Mouse (Mus musculus) left cerebral cortex, adult 18-20 months (tissue): ENCODE data around the gene Pcbp4. TPM values are rescaled to one million over a fixed set of nuclear protein-coding genes. Genes with fewer than 3 reads are reported as not detected.
"Not testable (repeated sequence)": the region's sequence is repeated elsewhere in the genome, so short reads cannot be mapped to it uniquely, and the experiment has no call there.

Source experiments
- DNase-seq, 2 experiments: peaks; one replicate each; pipeline ENCODE4 v3.0.0; 2021 to 2022; ENCODE audit warnings: low spot score in 2 of 2, mixed read lengths in 1 of 2
- total RNA-seq, 2 experiments: library from RNA; stranded (reverse); gene quantifications; 2 replicates each; pipeline ENCODE4 v1.2.3; 2021

The Pcbp4 gene
- total RNA-seq, 2 experiments from 2014 or later: 207 to 212 TPM

DNA sequence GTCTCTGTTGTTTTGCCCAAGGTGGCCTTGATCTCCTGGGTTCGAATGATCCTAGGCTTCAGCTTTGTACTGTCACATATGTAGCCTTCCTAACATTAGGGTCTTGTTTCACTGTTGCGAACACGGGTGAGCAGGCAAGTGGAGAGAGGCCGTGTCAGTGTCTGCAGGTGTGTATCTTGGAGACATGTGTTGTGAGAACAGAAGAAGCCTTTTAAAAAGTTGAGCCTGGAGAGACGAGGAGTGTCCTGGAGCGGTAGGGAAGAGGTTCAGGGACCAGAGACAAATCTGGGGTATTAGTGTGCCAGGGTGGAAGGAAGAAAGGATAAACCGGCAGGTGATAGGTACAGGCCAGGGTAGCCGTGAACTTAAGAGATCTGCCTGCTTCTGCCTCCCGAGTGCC, 25.0 kb downstream of the Pcbp4 start:
- peak in 1 of 2 experiments; percentile 1 for DNase-seq

DNA sequence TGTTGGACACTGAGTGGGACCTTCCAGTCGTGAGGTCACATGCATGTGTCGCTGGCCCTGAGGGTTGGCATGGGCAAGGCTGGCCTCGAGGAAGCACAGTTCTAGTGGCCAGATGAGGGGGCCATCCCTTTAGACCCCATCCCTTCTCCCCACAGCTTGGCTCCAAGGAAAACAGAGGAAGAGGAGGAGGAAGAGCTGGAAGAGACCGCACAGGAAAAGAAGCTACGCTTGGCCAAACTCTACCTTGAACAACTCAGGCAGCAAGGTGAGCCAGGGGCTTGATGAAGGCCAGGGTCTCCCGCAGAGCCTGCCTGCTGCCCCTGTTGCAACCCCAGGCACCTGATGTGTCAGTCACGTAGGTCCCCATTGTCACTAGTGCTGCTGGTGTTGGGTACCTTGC, 27.4 kb downstream of the Pcbp4 start:
- DNase-seq: no peak

DNA sequence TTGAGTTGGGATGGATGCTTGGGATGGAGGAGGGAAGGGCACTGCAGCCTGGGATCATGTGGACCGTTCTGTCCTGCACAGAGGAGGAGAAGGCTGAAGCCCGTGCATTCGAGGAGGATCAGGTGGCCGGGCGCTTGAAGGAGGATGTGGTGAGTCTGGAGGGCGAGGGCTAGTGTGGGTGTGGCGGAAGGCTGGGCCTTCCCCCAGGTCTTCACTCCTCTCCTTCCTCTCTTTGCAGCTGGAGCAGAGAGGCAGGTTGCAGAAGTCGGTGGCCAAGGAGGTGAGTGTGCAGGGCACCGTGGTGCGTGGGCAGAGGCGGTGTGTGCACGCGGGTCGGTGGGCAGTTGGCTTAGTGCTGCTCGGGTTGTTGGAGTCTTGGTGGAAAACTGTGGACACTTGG, 28.0 kb downstream of the Pcbp4 start:
- peak in 1 of 2 experiments; percentile 0 for DNase-seq

GRCm38 (mm10) chr9:106481676-106482075, 28.6 kb downstream of the Pcbp4 start:
- no peak for DNase-seq

- DNase-seq: no peak
These were observed 29.6 kb downstream of the Pcbp4 start for GRCm38 (mm10) chr9:106482578-106483115.

- no peak for DNase-seq
These were observed 30.0 kb downstream of the Pcbp4 start for GRCm38 (mm10) chr9:106483136-106483535.

DNA sequence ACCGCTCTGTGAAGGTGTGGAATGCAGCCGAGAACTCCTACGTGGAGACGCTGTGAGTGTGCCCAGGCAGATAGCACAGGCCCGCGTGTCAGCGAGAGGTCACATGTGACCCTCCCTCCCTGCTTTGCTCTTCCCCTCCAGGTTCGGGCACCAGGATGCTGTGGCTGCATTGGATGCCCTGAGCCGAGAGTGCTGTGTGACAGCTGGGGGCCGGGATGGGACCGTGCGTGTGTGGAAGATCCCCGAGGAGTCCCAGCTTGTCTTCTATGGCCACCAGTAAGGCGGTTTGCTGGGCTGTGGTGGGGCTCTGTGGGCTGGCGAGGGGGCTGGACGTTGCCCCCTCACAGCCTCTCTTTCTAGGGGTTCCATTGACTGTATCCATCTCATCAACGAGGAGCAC, 30.5 kb downstream of the Pcbp4 start:
- DNase-seq: no peak

- DNase-seq: no peak
These were observed 32.0 kb downstream of the Pcbp4 start for GRCm38 (mm10) chr9:106485076-106485475.

GRCm38 (mm10) chr9:106487602-106488001, 34.5 kb downstream of the Pcbp4 start:
- DNase-seq: not testable (repeated sequence)

GRCm38 (mm10) chr9:106499667-106500066, 46.6 kb downstream of the Pcbp4 start, which contains the start of gene Iqcf1:
Gene Iqcf1 (plus strand): TSS chr9:106499967.
- no peak for DNase-seq

DNA sequence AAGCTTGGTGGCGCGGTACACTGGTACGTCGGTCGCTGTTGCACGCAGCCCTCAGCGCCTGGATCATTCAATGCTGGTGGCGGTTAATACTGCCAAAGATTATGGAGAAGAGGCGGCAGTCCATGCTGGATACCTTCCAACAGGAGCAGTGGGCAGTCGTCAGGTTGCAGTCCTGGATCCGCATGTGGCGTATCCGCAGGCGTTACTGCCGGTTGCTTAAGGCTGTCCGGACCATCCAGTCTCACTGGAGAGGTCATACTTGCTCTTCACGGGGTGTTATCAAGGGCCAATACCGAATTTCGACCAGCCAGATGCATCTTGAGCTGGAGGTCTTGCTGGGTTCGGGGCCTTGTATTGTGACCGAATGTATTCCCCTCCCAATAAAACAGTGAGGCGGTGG, 48.8 kb downstream of the Pcbp4 start:
- no peak for DNase-seq

DNA sequence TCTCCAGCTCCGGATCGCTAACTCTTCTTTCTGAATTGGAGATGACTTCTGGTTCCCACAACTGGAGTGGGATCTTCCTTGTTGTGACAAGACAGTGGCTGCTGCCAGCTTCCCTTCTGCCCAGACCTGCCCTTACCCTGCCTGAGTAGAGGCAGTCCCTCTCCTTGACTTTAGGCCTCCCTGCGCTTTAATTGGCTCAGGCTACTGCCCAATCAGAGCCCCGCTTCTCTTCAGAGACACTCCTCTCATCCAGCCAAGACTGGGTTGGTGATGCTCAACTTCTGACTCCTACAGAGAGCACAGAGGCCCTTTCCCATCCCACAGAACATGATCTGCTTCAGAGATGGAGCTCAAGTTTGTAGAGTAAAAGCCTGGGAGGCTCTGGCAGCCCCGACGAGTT, 51.2 kb downstream of the Pcbp4 start:
- DNase-seq: no peak

GRCm38 (mm10) chr9:106509356-106509755, 56.3 kb downstream of the Pcbp4 start:
- DNase-seq: no peak

DNA sequence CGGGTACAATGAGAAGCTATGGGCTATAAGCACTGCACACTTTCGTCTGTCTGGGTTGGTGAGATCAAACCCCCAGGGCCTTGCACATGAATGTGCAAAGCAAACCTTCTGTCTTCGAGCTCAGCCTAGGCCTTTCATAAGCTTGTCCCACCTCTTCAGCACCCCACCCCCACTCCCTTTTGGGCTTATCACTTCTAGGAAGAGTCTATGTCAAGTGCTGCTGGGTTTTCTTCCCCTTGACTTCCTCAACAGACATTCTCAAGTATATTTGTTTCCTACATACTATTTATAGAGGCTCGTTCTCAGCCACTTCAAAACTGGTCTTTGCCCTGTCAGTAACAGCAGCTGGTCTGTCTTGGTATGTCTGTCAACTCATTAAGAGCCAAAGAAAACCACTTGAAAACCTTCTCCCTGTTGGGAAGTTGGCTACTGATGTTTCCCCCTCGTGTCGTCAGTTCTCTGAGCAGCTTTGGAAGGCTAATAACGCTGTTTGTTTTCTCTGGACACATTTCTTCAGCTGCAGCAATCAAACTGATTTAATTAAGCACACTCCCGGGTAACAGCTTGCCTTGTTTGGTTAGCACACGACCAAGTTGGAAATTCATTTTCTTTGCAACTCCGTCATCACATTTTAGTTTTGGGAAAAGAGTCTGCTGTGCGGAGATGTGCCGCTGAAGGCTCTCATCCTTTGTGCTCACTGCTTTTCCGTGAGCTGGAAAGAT, 59.8 kb downstream of the Pcbp4 start:
- DNase-seq: no peak

GRCm38 (mm10) chr9:106513566-106513965, 60.5 kb downstream of the Pcbp4 start:
- DNase-seq: no peak

Other genes with a start within 250 kb of the Pcbp4 start
- under 1 TPM; 0.91 to 0.95 TPM for gene Tlr9, start 230.7 kb upstream of the Pcbp4 start, total RNA-seq
- 100 to 1,000 TPM; 135 to 137 TPM for gene Alas1, start 204.6 kb upstream of the Pcbp4 start, total RNA-seq
- 10 to 100 TPM; 14.8 to 16.1 TPM for gene Poc1a, start 172.2 kb upstream of the Pcbp4 start, total RNA-seq
- 100 to 1,000 TPM; 106 to 111 TPM for gene Dusp7, start 84.7 kb upstream of the Pcbp4 start, total RNA-seq
- gene Rpl29, start 23.8 kb upstream of the Pcbp4 start, total RNA-seq: 100 to 1,000 TPM; 275 to 295 TPM
- gene Acy1, start 15.0 kb upstream of the Pcbp4 start, total RNA-seq: 10 to 100 TPM; 15.6 to 19.4 TPM
- gene Abhd14b, start 5.8 kb upstream of the Pcbp4 start, total RNA-seq: 10 to 100 TPM; 12.5 to 12.7 TPM
- gene Abhd14a, start 5.6 kb upstream of the Pcbp4 start, total RNA-seq: 10 to 100 TPM; 35.3 to 36.5 TPM
- 1 to 10 TPM; 9.0 to 9.6 TPM for gene Gpr62, start 12.6 kb downstream of the Pcbp4 start, total RNA-seq
- 10 to 100 TPM; 29.3 to 38.7 TPM for gene Rrp9, start 22.7 kb downstream of the Pcbp4 start, total RNA-seq
- 1 to 10 TPM; 5.2 to 5.5 TPM for gene Parp3, start 23.7 kb downstream of the Pcbp4 start, total RNA-seq
- not detected for gene Iqcf1, start 46.7 kb downstream of the Pcbp4 start, total RNA-seq
- gene Iqcf5, start 61.3 kb downstream of the Pcbp4 start, total RNA-seq: not detected
- not detected for gene Iqcf3, start 108.3 kb downstream of the Pcbp4 start, total RNA-seq
- gene Iqcf4, start 117.7 kb downstream of the Pcbp4 start, total RNA-seq: not detected
- not detected for gene Iqcf6, start 173.3 kb downstream of the Pcbp4 start, total RNA-seq
- 10 to 100 TPM; 50.5 to 52.2 TPM for gene Grm2, start 202.8 kb downstream of the Pcbp4 start, total RNA-seq
- 100 to 1,000 TPM in 1 of 2 experiments, 10 to 100 TPM in 1; 99.4 to 103 TPM for gene Tex264, start 232.6 kb downstream of the Pcbp4 start, total RNA-seq